ENCODE assay signal across 13 mouse cellular contexts in genomic region chr14:87619368-87620035, GRCm38 (mm10).
DNase-seq lines count a peak whose midpoint lies in the region; ATAC-seq lines count a peak whose summit lies in the region.
"Had no signal": no experiment of that assay in that cellular context is flagged by ENCODE, and none has a peak within 500 bp of the region (broad histone marks: within the 10 kb centered on the region; RNA-seq: fewer than 3 reads in every experiment).

No protein-coding gene starts in this region.

- no peak overlapping the region for H3K27ac ChIP-seq in forebrain, embryonic 11.5 days (ENCODE audit: low read depth, low read length)
- no peak overlapping the region for H3K27ac ChIP-seq in forebrain, embryonic 10.5 days
- no peak overlapping the region for H3K27ac ChIP-seq in midbrain, embryonic 11.5 days (ENCODE audit: low read depth, low read length)
- H3K27ac ChIP-seq in midbrain, embryonic 10.5 days (replicated peaks) = no peak overlapping the region
- H3K27ac ChIP-seq: lung, embryonic 15.5 days had no signal

- H3K4me2 ChIP-seq in forebrain, embryonic 11.5 days (ENCODE audit: low read depth, low read length, severe bottlenecking) = no peak overlapping the region
- H3K4me2 ChIP-seq in midbrain, embryonic 11.5 days = no peak overlapping the region
- H3K4me2 ChIP-seq: lung, embryonic 15.5 days had no signal

- no peaks in the 10 kb centered on the region for H3K36me3 ChIP-seq in forebrain, embryonic 11.5 days (ENCODE audit: control insufficient read depth, insufficient read depth, low read length)
- H3K36me3 ChIP-seq in forebrain, embryonic 10.5 days (replicated peaks) = no peaks in the 10 kb centered on the region
- H3K36me3 ChIP-seq in midbrain, embryonic 11.5 days (ENCODE audit: control insufficient read depth, insufficient read depth, low read length) = no peaks in the 10 kb centered on the region
- no peaks in the 10 kb centered on the region for H3K36me3 ChIP-seq in midbrain, embryonic 10.5 days
- H3K36me3 ChIP-seq: lung, embryonic 15.5 days had no signal

- no peaks in the 10 kb centered on the region for H3K4me1 ChIP-seq in forebrain, embryonic 11.5 days (replicated peaks; ENCODE audit: control insufficient read depth, insufficient read depth, low read length)
- peaks cover 8% of the 10 kb centered on the region; the same call in 1 of the 2 replicates for H3K4me1 ChIP-seq in forebrain, embryonic 10.5 days
- no peaks in the 10 kb centered on the region for H3K4me1 ChIP-seq in midbrain, embryonic 11.5 days (ENCODE audit: control insufficient read depth, insufficient read depth, low read length)
- H3K4me1 ChIP-seq in midbrain, embryonic 10.5 days = no peaks in the 10 kb centered on the region
- H3K4me1 ChIP-seq: lung, embryonic 15.5 days had no signal

- H3K9ac ChIP-seq in forebrain, embryonic 11.5 days (ENCODE audit: low read length) = no peak overlapping the region
- no peak overlapping the region for H3K9ac ChIP-seq in midbrain, embryonic 11.5 days (ENCODE audit: low read length)
- H3K9ac ChIP-seq: lung, embryonic 15.5 days had no signal

- ATAC-seq in forebrain, embryonic 11.5 days (replicated peaks; ENCODE audit: low FRiP score) = peak; percentile 64; the same call in 1 of the 2 replicates
- ATAC-seq in midbrain, embryonic 11.5 days (ENCODE audit: low FRiP score) = peak; percentile 65
- ATAC-seq in monocyte, adult 5-6 weeks (replicated peaks; ENCODE audit: insufficient number of reproducible peaks, low FRiP score, low TSS enrichment, poor library complexity, severe bottlenecking) = no peak

- no peaks in the 10 kb centered on the region for H3K9me3 ChIP-seq in forebrain, embryonic 11.5 days (ENCODE audit: control insufficient read depth, low read length)
- H3K9me3 ChIP-seq in forebrain, embryonic 10.5 days = no peaks in the 10 kb centered on the region
- no peaks in the 10 kb centered on the region for H3K9me3 ChIP-seq in midbrain, embryonic 11.5 days (ENCODE audit: control insufficient read depth, low read length)
- H3K9me3 ChIP-seq in midbrain, embryonic 10.5 days (replicated peaks) = no peaks in the 10 kb centered on the region
- H3K9me3 ChIP-seq: lung, embryonic 15.5 days had no signal

- DNase-seq in forebrain, embryonic 11.5 days (ENCODE audit: low spot score) = no peak
- DNase-seq in forebrain, embryonic 10.5 days (ENCODE audit: extremely low spot score, low spot score) = no peak
- DNase-seq in midbrain, embryonic 11.5 days (ENCODE audit: low spot score, missing footprints) = no peak
- DNase-seq in midbrain, embryonic 10.5 days (ENCODE audit: low spot score) = no peak
- peak; percentile 46 for DNase-seq in forelimb bud, embryonic 11.5 days (ENCODE audit: low read depth, low spot score)
- DNase-seq in retina, postnatal 1 day = peak; percentile 12
- no peak for DNase-seq in T-cell, adult 2 months (ENCODE audit: low spot score)
- DNase-seq: adrenal gland, postnatal 14 days; B cell, adult 2 months; cerebellum, adult 9-10 months; thymus, postnatal 36 days had no signal

- 57% methylated on average over 5 of the region's 5 CpGs for WGBS in forebrain, embryonic 11.5 days
- WGBS in forebrain, embryonic 10.5 days = 66% methylated on average over 5 of the region's 5 CpGs
- WGBS in midbrain, embryonic 11.5 days = 75% methylated on average over 5 of the region's 5 CpGs
- WGBS in midbrain, embryonic 10.5 days = 79% methylated on average over 5 of the region's 5 CpGs

- H3K4me3 ChIP-seq in forebrain, embryonic 11.5 days (ENCODE audit: low read depth, low read length) = no peak overlapping the region
- no peak overlapping the region for H3K4me3 ChIP-seq in forebrain, embryonic 10.5 days
- H3K4me3 ChIP-seq in midbrain, embryonic 11.5 days (ENCODE audit: low read depth, low read length) = no peak overlapping the region
- H3K4me3 ChIP-seq in midbrain, embryonic 10.5 days = no peak overlapping the region
- H3K4me3 ChIP-seq: lung, embryonic 15.5 days had no signal

- H3K27me3 ChIP-seq in forebrain, embryonic 11.5 days (ENCODE audit: control insufficient read depth, insufficient read depth, low read length) = no peaks in the 10 kb centered on the region
- no peaks in the 10 kb centered on the region for H3K27me3 ChIP-seq in forebrain, embryonic 10.5 days (ENCODE audit: poor library complexity, severe bottlenecking)
- no peaks in the 10 kb centered on the region for H3K27me3 ChIP-seq in midbrain, embryonic 11.5 days (ENCODE audit: control insufficient read depth, insufficient read depth, low read length)
- no peaks in the 10 kb centered on the region for H3K27me3 ChIP-seq in midbrain, embryonic 10.5 days (ENCODE audit: low read depth, poor library complexity, severe bottlenecking)
- H3K27me3 ChIP-seq: lung, embryonic 15.5 days had no signal

Comparison
In these comparisons a context has a peak if more than half of its experiments do, and no peak if none do; other contexts are left out.
1. DNase-seq: peak in forelimb bud, embryonic 11.5 days (single experiment) and retina, postnatal 1 day (single experiment); none in forebrain, embryonic 11.5 days (single experiment), forebrain, embryonic 10.5 days (single experiment), midbrain, embryonic 11.5 days (single experiment), midbrain, embryonic 10.5 days (single experiment) and T-cell, adult 2 months (single experiment).